Mouse (Mus musculus): ENCODE data around the gene Ksr1. TPM values are rescaled to one million over a fixed set of nuclear protein-coding genes. Genes with fewer than 3 reads are reported as not detected.

Ksr1 gene
- total RNA-seq, 2 experiments from 2014 or later, result 67.8 to 77.2 TPM

DNA sequence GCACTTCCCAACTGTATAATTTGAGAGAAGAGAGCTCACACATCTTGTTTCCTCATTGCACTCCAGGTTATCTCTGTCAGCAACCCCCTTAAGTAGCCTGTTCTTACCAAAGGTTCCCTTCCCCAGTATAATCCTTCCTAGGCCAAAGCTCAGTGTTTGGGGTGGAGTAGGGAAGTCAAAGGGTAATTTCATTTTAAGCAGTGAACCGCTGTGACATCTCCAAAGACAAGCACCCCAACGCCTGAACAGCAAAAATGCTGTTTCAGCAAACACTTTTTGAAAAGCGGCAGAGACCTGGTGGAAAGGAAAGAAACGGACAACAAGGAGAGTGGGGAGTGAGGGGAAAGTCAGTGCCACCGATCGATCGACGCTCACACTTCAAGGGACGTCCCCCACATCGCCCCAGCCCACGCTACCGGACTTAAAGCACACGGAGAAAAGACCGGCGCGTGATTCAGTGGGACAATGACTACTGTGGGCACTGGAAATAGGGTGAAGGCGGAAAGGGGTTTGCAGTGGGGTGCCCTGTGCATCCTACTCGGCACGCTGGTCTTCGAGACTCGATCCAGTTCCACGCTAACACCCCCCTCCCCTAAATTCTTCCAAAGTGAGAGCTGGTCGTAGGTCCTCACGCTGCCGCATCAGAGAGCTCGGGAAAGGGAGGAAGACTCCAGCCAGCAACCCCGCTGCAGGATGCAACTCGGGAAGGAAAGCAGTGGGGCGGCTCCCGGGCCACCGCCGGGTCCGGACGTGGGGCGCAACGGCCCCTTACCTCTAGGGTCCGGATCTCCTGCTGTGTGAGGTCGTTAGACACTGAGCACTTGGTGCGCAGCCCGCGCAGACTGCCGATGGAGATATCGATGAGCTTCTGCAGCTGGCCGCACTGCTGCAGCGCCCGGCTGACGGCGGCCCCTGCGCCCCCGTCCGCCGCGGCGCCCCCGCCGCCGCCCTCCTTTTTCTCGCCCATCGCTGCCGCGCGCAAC lies 633 bp downstream of the Ksr1 start:
- peak; percentile 36 for DNase-seq

DNA sequence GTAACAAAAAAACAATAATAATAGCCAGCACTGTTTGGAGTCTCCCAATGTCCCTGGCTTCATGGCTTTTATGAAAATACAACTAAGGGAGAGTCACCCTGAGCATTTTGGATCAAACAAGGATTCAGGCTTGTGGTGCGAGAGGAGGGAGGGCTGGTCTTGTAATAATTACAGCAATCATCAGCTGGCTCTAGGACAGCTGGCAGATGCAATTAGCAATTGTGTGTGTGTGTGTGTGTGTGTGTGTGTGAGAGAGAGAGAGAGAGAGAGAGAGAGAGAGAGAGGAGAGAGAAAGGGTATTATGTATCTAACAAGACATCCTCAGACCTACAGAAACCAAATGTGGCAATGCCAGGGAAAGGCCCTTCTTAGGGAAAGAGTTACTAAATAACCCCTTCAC lies 1.5 kb downstream of the Ksr1 start:
- DNase-seq, result no peak

DNA sequence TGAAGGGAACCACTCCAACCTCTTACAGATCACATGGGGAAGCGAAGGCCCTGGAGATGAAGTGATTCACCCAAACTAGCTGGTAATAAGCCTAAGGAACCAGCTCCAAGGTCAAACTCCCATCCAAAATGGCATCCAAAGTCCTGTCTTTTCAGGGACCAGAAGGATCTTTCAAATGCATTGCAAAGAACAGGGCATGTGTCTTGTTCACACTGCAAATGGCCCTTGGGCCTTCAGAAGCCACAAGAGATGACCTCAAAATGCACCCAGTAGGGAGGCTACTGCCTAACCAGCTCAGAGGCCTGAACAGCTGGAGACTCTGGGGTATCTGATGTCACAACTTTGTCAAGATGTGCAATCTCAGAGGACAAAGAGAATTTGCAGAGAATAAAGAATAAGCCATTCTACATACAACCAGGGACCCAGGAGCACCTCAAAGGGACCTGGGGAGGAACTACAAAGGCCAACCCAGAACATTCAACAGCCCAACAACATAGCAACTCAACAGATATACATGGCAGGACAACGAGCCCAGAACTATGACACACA lies 2.1 kb downstream of the Ksr1 start:
- DNase-seq, result no peak

DNA sequence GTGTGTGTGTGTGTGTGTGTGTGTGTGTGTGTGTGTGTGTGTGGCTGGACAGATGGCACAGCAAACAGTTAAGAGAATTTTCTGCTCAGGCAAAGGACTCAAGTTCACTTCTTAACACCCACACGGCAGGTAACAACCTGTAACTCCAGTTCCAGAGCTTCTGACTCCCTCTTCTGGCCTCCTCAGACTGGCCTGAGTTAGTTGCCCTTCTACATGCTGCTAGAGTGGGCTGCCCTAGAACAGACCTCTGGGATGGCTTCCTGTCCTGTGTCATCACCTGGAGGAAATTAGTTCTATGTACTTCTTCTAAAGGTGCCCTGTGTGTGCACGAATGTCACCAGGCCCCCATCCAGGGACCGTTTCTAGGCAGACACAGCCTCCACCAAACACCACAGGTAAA lies 2.9 kb downstream of the Ksr1 start:
- no peak for DNase-seq

DNA sequence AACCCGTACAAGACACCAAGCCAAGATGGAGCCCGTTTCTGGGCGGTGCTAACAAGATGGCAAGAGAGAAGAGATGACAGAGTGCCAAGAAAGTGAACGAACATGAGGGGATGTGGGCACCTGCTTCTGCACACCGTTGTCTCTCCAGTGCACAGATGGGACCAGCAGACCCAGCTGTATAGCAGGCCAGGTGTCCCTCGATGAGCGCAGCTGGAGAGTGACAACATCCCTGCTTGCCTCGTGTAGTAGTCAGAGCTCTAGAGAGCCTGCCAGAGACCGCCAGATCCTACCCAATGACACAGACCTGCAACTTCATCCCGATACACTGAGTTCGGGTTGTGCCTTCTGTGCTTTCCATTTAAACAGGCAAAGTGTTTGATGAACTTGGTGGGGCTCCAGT lies 3.8 kb downstream of the Ksr1 start:
- no peak for DNase-seq

DNA sequence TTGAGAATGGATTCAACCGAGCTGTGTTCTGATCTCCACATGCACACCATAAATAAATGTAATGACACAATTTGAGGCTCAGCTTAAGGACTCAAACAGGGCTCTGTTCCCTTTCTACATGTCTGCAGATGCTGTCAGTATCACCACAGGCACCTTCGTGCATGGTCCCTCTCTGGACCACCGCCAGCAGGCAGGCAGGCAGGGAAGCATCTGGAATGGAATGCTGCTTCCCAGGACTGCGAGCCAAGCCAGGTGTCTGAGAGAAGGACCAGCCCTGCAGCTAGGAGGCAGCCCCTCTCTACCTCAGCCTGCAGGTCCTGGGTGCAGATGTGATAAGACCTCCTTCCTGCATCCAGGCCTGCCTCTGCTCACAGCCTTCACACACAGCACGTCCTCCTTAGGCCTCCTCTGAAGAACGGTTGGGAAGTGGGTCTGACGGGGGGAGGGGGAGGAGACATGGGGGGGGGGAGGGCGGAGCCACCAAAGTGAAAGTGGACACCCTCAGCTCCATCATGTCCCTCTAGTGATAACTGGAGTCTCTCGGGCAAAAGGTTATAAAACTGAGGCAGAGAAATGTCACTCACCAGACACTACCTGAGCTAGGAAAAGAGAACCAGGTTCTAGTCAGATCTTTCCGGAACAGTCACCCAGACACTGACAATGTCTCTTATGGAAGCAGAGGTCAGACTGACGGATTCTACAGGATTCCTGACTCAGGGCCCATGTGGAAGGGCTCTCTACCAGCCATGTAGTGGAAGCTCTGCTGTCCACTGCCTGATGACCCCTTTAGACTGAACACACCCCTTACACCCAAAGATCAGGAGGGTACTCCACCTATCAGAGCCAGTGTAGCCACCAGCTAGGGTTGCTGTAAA lies 4.7 kb downstream of the Ksr1 start:
- no peak for DNase-seq

DNA sequence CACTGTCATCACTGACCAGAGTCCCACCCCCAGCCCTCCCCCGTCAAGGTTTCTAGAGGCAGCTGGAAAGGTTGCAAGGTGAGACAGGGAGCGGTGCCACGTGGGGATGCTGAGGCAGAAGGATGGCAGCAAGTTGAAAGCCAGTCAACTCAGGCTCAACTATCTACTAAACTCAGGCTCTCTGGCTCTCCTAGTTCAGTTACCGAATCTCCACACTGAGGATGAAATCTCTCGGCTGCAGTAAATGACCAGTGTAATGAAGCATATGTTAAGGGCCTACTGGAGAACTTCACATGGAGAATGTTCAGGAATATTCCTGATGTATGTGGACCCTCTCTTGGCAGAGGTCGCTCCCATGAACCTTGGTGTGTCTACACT lies 5.7 kb downstream of the Ksr1 start:
- DNase-seq, result no peak

DNA sequence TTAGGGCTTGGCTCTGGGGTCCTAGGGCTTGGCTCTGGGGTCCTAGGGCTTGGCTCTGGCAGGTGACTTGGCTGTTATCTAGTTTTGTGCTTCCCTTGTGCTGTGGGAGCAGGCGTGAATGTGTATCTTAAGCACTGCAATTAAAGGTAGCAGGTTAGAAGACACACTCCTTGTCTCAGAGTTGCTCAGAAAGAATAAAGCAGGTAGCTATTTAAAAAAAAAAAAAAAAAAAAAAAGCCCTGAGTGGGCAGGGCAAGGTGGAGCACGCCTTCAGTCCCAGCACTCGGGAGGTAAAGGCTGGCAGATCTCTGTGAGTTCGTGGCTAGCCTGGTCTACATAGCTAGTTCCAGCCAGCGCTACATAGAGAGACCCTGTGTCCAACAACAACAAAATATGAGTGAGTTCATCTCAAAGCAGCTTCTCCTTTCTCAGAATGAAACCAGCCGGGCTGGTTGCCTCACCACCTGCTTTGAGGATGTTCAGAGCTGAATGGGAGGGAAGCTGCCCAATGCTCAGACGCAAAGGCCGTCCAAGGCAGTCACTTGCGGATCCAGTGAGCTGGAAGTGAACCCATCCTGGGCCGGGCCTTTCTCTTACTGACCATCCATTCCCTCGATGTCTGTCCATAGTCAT lies 6.2 kb downstream of the Ksr1 start:
- DNase-seq, result no peak

DNA sequence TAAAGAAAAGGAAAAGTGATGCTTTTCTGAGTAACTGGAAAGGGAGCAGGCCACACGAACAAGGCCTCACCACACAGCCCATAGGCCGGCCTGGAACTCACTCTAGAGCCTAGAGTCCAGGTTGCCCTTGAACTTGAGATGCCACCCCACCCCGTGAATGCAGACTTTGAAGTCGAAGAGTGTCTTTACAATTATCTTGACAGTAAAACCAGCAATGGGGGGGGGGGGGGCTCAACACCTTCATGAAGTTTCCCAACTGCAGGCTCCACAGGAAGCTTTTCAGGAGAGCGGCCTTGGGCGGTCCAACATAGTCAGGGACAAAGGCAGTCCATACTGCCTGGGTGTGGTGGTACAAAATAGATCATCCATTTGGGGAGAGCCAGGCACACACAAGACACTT lies 7.6 kb downstream of the Ksr1 start:
- no peak for DNase-seq

DNA sequence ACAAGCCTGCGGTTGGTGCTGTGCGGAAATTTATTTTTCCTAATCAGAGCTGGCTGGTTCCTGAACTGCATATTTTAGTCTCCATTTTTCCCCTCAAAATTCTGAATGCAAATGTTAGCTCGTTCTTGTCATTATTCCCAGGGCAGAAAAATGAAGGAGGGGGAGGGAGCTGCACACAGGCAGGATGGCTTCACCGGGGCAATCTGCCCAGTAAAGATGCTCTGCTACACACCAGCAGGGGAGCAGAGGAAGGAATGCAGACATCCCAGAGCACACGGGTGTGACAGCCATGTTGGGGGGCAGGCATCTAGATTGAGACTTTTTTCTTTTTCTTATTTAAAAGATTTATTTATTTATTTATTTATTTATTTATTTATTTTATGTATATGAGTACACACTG lies 9.0 kb downstream of the Ksr1 start:
- DNase-seq, result no peak

DNA sequence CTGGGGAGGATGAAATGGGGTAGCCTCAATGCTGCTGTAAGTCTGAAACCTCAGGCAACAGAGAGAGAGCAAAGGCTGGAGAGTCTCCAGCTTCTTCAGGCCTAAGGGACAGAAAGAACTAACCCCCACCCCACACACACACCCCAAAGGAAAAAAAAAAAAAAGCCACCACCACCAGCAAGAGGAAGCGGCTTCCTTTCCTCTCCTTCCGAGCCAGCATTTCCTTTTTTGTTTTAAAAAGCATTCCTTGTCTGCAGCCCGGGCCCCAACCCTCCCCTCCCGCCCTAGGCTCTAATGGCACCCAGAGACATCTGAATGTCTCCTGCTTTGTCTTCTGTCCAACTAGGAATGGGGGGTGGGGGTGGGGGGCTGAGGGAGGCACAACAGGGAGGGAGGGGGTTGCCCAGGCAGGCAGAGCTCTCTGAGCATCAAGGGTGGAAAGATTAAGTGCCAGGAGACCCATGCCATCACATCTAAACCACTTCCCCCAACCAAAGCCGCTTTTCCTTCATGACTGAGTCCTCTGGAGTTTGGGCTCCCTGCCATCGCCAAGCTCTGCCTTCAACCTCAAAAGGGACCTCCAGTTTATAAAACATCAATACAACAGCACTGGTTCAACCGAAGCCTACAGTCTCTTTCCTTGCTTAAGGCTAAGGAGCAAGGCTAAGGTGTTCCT lies 10.4 kb downstream of the Ksr1 start:
- no peak for DNase-seq

DNA sequence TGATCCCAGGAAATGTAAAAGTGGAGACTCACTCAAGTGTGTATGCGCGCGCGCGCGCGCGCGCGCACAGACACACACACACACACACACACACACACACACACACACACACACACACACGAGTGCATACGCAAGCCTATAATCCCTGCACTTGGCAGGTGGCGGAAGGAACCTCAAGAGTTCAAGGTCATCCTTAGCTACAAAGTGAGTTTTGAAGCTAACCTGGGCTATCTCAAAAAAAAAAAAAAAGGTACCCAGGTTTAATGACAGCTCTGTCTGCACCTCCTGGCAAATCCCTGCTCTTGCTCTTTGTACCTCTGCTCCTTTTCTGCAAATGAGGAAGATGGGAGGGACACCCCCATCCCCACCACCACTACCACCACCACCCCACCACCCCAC lies 11.1 kb downstream of the Ksr1 start:
- DNase-seq, result no peak

DNA sequence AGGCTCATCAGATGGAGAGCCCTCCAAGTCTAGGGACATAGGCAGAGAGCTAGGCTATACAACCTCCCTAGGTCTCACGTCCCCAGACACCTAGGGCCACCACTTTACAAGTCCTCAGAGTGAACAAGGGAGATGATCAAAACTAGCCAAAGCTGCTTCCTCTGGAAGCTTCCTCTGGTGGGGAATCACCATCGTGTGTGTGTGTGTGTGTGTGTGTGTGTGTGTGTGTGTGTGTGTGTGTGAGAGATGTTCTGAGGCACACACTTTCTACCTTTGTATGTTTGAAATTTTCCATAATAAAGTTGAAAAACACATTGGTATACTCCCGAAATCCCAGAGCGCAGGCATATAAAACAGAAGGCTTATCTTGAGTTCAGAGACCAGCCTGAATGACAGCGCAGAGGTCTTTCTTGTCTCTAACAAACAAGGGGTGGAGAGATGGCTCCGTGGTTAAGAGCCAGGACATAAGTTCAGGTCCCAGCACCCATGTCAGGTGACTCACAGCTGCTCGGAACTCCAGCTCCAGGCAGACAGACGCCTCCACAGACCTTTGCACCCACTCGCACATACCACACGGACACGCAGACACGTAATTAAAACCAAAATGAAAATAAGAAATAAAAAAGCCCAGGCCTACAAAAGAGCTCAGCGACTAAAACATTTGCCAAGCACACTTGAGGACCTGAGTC lies 11.6 kb downstream of the Ksr1 start:
- no peak for DNase-seq

DNA sequence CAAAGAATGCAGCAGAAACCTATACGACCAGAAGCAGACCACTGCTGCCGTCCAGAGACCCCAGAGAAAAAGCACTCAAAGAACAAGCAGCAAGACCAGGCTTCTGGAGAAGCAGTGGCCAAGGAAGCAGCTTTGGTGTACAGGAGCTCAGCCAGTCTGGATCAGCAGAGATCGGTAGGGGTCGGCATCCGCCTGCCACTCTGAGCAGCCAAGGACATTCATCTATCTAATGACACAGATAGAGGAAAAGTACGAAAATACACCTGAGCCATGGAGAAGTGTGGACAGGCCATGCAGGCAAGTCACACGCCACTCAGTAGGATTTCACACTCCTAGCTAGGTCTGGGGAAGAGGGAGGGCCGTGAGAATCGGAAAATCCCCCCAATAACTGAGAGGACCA lies 12.2 kb downstream of the Ksr1 start:
- no peak for DNase-seq

DNA sequence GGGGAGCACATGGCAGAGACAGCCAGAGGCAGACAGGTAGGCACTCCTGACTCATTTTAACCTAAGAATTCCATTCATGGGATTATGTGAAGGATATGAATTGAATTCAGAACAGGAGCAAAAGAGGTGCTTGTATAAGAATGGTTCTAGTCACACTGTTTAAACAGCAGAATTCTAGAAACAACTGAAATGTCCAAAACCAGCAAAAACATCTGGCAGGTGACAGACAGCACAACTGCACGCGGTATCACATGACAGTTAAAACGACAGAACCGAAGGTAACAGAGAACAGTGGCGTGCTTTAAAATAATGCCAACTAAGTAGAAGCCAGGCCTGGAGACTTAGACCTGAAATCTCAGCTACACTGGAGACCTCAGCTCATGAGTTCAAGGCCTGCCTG lies 13.2 kb downstream of the Ksr1 start:
- DNase-seq, result no peak

DNA sequence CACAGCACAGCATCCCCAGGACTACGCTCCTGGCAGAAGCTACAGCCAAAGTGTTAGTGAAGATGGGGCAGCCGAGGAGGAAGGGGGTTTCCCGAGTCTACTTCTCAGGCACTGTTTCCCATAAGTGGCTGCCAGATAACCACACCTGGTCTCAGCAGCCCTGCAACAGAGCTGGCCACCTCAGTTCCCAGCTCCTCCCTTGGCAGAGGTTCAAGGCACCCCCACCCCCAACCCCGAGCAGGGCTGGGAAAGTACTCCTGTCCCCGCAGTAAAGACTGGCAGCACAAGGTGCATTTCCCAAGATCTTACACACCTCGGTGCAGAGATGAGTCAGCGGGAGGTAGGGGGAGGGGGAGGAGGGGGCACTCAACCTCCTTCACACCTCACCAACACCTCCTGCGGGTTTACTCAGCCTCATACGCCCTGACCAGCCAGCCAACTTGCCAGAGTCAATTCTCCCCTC lies 14.2 kb downstream of the Ksr1 start:
- DNase-seq, result no peak

DNA sequence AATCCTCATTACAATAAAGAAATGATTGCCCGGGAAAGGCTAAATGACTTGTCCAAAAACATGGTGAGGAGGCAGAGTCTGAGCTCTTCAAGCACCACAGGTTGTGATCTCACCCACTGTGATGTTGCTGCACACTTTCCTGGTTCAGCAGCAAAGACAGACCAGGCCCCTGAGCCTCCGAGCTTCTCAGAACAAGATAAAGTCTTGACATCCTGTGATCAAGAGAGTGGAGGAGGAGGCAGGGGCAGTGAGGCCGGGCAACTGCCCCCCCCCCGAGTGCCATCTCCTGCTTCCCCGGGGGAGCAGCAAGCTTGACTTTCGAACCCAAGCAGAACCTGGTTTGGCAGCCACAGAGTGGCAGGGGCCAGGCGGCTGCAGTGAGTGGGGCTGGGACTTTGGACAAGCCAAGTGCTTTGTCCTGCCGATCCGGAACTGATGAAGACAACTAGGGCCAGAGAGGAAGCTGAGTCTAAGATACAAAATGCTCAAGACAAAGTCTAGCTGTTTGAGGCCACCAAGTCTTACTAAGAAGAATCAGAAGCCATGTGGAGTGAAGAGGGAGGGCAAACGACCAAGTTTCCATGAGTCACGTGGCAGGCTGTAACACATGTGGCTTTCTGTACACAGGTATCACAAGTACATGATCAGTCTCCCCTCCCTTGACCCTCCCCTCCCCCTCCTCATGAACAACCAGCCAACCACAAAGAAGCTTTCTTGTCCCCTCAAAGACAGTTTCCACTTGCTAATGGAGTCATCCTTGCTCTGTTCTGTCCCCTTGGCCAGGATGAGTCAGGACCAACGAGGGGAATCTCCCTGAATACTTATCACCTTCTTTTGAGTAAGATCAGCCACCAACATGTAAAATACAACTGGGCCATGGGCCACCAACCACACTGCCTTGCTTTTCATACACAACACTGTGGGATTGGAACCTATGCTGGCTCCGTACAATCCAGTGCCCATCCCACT lies 16.5 kb downstream of the Ksr1 start:
- no peak for DNase-seq

DNA sequence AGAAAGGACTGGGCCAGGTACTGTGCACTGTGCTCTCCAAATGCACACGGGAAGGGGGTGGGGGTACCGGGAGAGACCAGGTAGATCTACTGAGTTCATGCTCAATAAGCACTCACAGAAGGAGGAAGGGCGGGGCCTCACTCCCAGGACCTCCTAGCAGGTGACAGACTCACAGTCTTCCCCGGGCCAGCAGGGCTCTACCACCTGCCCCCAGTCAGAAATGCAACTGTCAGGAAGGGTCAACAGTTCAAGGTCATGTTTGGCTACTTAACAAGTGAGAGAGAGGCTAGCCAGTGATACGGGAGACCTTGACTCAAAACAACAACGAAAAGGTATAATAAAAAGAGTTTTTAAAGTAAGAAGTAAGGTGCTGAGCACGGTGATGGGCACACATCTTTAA lies 18.0 kb downstream of the Ksr1 start:
- no peak for DNase-seq

DNA sequence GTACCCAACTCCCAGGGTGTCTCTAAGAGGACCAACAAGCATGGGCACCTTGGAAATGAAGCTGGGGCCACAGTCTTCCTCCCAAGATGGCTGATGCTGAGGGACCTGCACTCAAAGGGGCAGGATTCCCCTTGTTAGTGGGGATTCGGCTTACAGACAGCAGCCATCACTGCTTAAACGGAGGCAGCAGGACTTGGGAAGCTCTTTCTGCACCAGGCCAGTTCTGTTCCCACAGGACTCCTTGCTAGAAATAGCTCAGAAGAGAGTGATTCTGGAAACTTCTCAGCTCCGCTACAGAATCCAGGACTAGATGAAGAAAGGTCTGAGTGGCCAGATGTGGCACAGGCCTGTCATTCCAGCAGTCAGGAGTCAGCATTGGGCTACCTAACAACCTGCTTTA lies 19.2 kb downstream of the Ksr1 start:
- DNase-seq, result no peak

DNA sequence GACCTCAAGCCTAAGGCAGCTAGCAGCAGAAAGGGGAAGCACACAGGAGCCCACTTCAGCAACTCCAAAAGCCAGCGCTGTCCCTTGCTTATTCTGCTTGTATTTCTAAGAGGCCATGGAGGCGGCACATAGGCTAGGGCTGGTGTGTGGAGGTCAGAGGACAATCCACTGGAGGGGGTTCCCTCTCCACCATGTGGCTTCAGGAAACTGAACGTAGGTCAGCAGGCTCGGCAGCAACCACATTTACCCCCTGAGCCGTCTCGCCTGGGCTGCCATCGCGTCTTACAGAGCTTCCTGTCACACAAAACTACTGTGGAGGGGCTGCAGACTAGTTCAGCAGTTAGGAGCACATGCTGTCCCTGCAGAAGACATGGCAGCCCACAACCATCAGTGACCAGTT lies 20.4 kb downstream of the Ksr1 start:
- DNase-seq, result no peak
